Mouse (Mus musculus): ENCODE data around the gene Rpl9-ps1.

DNA sequence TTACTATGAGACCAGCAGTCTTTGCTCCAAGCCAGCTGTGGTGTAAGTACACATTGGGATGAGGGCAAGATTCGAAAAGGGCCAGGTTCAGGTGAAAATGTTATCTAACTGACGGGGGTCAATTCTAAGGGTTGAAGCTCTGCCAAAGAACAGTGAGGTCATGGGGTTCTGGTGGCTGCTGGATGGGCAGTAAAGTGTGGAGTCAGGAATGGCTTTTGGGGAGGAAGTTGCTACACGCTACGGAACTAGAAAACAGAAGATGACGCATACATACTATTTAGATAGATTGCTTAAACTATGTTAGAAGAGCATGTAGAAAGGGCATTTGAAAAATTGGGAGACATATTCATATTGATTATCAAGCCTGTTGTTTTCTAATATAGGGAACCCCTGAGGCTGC, 18.1 kb upstream of the Rpl9-ps1 start:
- TF ChIP-seq CTCF (IDR thresholded peaks at IDR 0.05) (no peak), EP300 (IDR thresholded peaks at IDR 0.05; ENCODE audit: insufficient read depth, low read depth, low read length) (no peak)

Measured in heart, adult 2 months (tissue).